Mouse (Mus musculus): ENCODE results near the gene Synj2.

Synj2 gene

GRCm38 (mm10) chr17:5941230-5942043 lies at the start of gene Synj2:
Gene Synj2 (plus strand): TSS chr17:5941280.
- peak; percentile 86 for DNase-seq (ENCODE audit: inconsistent ontology term)

GRCm38 (mm10) chr17:5891933-5892683 lies 49.0 kb upstream of the Synj2 start:
- DNase-seq (ENCODE audit: inconsistent ontology term) = no peak

GRCm38 (mm10) chr17:5893092-5893491 lies 48.0 kb upstream of the Synj2 start:
- no peak for DNase-seq (ENCODE audit: inconsistent ontology term)

- no peak for DNase-seq (ENCODE audit: inconsistent ontology term)
Observed at GRCm38 (mm10) chr17:5893574-5894148, 47.4 kb upstream of the Synj2 start.

GRCm38 (mm10) chr17:5896066-5896465 lies 45.0 kb upstream of the Synj2 start:
- DNase-seq (ENCODE audit: inconsistent ontology term) = no peak

- DNase-seq (ENCODE audit: inconsistent ontology term) = no peak
Observed at GRCm38 (mm10) chr17:5896607-5897006, 44.5 kb upstream of the Synj2 start.

- no peak for DNase-seq (ENCODE audit: inconsistent ontology term)
Observed at GRCm38 (mm10) chr17:5897326-5898200, 43.5 kb upstream of the Synj2 start.

GRCm38 (mm10) chr17:5899251-5899650 lies 41.8 kb upstream of the Synj2 start:
- no peak for DNase-seq (ENCODE audit: inconsistent ontology term)

GRCm38 (mm10) chr17:5901381-5901780 lies 39.7 kb upstream of the Synj2 start:
- no peak for DNase-seq (ENCODE audit: inconsistent ontology term)

- DNase-seq (ENCODE audit: inconsistent ontology term) = no peak
Observed at GRCm38 (mm10) chr17:5903630-5904301, 37.3 kb upstream of the Synj2 start.

GRCm38 (mm10) chr17:5909681-5910080 lies 31.4 kb upstream of the Synj2 start:
- DNase-seq (ENCODE audit: inconsistent ontology term) = no peak

- no peak for DNase-seq (ENCODE audit: inconsistent ontology term)
Observed at GRCm38 (mm10) chr17:5911591-5911990, 29.5 kb upstream of the Synj2 start.

- no peak for DNase-seq (ENCODE audit: inconsistent ontology term)
Observed at GRCm38 (mm10) chr17:5912797-5913196, 28.3 kb upstream of the Synj2 start.

GRCm38 (mm10) chr17:5914217-5914616 lies 26.9 kb upstream of the Synj2 start:
- no peak for DNase-seq (ENCODE audit: inconsistent ontology term)

- no peak for DNase-seq (ENCODE audit: inconsistent ontology term)
Observed at GRCm38 (mm10) chr17:5921954-5922353, 19.1 kb upstream of the Synj2 start.

GRCm38 (mm10) chr17:5923281-5923680 lies 17.8 kb upstream of the Synj2 start:
- peak; percentile 25 for DNase-seq (ENCODE audit: inconsistent ontology term)

- DNase-seq (ENCODE audit: inconsistent ontology term) = no peak
Observed at GRCm38 (mm10) chr17:5924238-5924637, 16.8 kb upstream of the Synj2 start.

GRCm38 (mm10) chr17:5926710-5927109 lies 14.4 kb upstream of the Synj2 start:
- DNase-seq (ENCODE audit: inconsistent ontology term) = no peak

- no peak for DNase-seq (ENCODE audit: inconsistent ontology term)
Observed at GRCm38 (mm10) chr17:5929031-5929430, 12.0 kb upstream of the Synj2 start.

GRCm38 (mm10) chr17:5932161-5932560 lies 8.9 kb upstream of the Synj2 start:
- no peak for DNase-seq (ENCODE audit: inconsistent ontology term)

All from Muller cell, postnatal 12 days (primary cell).